Mouse (Mus musculus): ENCODE data around the gene Jmjd8.

Jmjd8 gene

GRCm38 (mm10) chr17:25808789-25809605, 19.7 kb upstream of the Jmjd8 start, which contains the start of gene Fbxl16:
Fbxl16 (plus strand) TSS chr17:25809085.
- DNase-seq = peak; percentile 76

- DNase-seq = no peak
Observed at GRCm38 (mm10) chr17:25809606-25810340, 18.9 kb upstream of the Jmjd8 start.

- no peak for DNase-seq
Observed at GRCm38 (mm10) chr17:25810890-25811289, 17.8 kb upstream of the Jmjd8 start.

GRCm38 (mm10) chr17:25813471-25813870, 15.2 kb upstream of the Jmjd8 start:
- peak; percentile 92 for DNase-seq

- DNase-seq = no peak
Observed at GRCm38 (mm10) chr17:25817662-25818061, 11.0 kb upstream of the Jmjd8 start.

GRCm38 (mm10) chr17:25818851-25819780, 9.6 kb upstream of the Jmjd8 start:
- DNase-seq = no peak

GRCm38 (mm10) chr17:25823452-25823851, 5.2 kb upstream of the Jmjd8 start, which contains the start of gene Wdr24:
Wdr24 (plus strand) TSS chr17:25823627.
- DNase-seq = peak; percentile 89

- DNase-seq = no peak
Observed at GRCm38 (mm10) chr17:25824362-25825142, 4.1 kb upstream of the Jmjd8 start.

- DNase-seq = no peak
Observed at GRCm38 (mm10) chr17:25825311-25825710, 3.4 kb upstream of the Jmjd8 start.

GRCm38 (mm10) chr17:25825984-25826570, 2.6 kb upstream of the Jmjd8 start:
- DNase-seq = no peak

GRCm38 (mm10) chr17:25827011-25827410, 1.7 kb upstream of the Jmjd8 start:
- no peak for DNase-seq

GRCm38 (mm10) chr17:25827546-25828222, 983 bp upstream of the Jmjd8 start:
- no peak for DNase-seq

GRCm38 (mm10) chr17:25828223-25828594, 458 bp upstream of the Jmjd8 start:
- peak; percentile 17 for DNase-seq

GRCm38 (mm10) chr17:25829558-25830017, 921 bp downstream of the Jmjd8 start:
- no peak for DNase-seq

GRCm38 (mm10) chr17:25830200-25830753, 1.6 kb downstream of the Jmjd8 start:
- DNase-seq = no peak

GRCm38 (mm10) chr17:25830806-25831431, 2.3 kb downstream of the Jmjd8 start:
- no peak for DNase-seq

GRCm38 (mm10) chr17:25831451-25832281, 3.0 kb downstream of the Jmjd8 start:
- DNase-seq = peak; percentile 42

GRCm38 (mm10) chr17:25832436-25833290, 4.0 kb downstream of the Jmjd8 start:
- DNase-seq = peak; percentile 100
